Mouse (Mus musculus): ENCODE results near the gene Mybpc1.
"Not testable (repeated sequence)": the region's sequence is repeated elsewhere in the genome, so short reads cannot be mapped to it uniquely, and the experiment has no call there.

Mybpc1 gene

GRCm38 (mm10) chr10:88491632-88492031 lies 113.3 kb downstream of the Mybpc1 start:
- no peak for DNase-seq

- no peak for DNase-seq
Measured at GRCm38 (mm10) chr10:88488629-88489028, 116.3 kb downstream of the Mybpc1 start.

GRCm38 (mm10) chr10:88482866-88483265 lies 122.1 kb downstream of the Mybpc1 start:
- DNase-seq: not testable (repeated sequence)
